14 mouse cellular contexts compared by ENCODE assay signal in the genomic region with DNA sequence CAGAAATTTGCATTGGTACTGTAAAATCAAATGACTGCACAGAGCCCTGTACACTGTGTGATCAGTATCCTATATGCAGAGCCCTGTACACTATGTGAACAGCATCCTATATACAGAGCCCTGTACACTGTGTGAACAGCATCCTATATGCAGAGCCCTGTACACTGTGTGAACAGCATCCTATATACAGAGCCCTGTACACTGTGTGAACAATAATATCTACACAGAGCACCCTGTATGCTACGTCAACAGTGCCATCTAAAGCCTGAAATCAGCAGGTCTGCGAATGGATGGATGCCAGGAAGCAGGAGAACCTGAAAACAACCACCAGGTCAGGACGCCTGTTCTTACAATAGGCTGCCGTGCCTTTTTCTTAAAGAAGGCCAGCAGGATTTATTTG.
DNase-seq lines count a peak whose midpoint lies in the region; ATAC-seq lines count a peak whose summit lies in the region.
"Had no signal": no experiment of that assay in that cellular context is flagged by ENCODE, and none has a peak within 500 bp of the region (broad histone marks: within the 10 kb centered on the region; RNA-seq: fewer than 3 reads in every experiment).

No protein-coding gene starts in this region.

- no peak overlapping the region for H3K4me2 ChIP-seq in neural tube, embryonic 12.5 days (replicated peaks)
- H3K4me2 ChIP-seq in hindbrain, embryonic 11.5 days (replicated peaks; ENCODE audit: low read depth, low read length), result no peak overlapping the region
- H3K4me2 ChIP-seq in midbrain, embryonic 12.5 days (replicated peaks), result no peak overlapping the region
- H3K4me2 ChIP-seq: kidney, embryonic 15.5 days had no signal

- no peaks in the 10 kb centered on the region for H3K27me3 ChIP-seq in neural tube, embryonic 12.5 days (replicated peaks)
- no peaks in the 10 kb centered on the region for H3K27me3 ChIP-seq in hindbrain, embryonic 11.5 days (ENCODE audit: control insufficient read depth, insufficient read depth, low read length)
- H3K27me3 ChIP-seq in midbrain, embryonic 12.5 days, result no peaks in the 10 kb centered on the region
- no peaks in the 10 kb centered on the region for H3K27me3 ChIP-seq in heart, embryonic 10.5 days (ENCODE audit: insufficient read depth, poor library complexity, severe bottlenecking)
- H3K27me3 ChIP-seq: kidney, embryonic 15.5 days had no signal

- no peak overlapping the region for H3K27ac ChIP-seq in neural tube, embryonic 12.5 days
- no peak overlapping the region for H3K27ac ChIP-seq in hindbrain, embryonic 11.5 days (ENCODE audit: low read depth, low read length)
- H3K27ac ChIP-seq in midbrain, embryonic 12.5 days (replicated peaks), result no peak overlapping the region
- no peak overlapping the region for H3K27ac ChIP-seq in heart, embryonic 10.5 days
- H3K27ac ChIP-seq: kidney, embryonic 15.5 days had no signal

- no peaks in the 10 kb centered on the region for H3K36me3 ChIP-seq in neural tube, embryonic 12.5 days
- no peaks in the 10 kb centered on the region for H3K36me3 ChIP-seq in hindbrain, embryonic 11.5 days (ENCODE audit: control insufficient read depth, insufficient read depth, low read length)
- no peaks in the 10 kb centered on the region for H3K36me3 ChIP-seq in midbrain, embryonic 12.5 days
- H3K36me3 ChIP-seq in heart, embryonic 10.5 days, result no peaks in the 10 kb centered on the region
- H3K36me3 ChIP-seq: kidney, embryonic 15.5 days had no signal

- H3K9ac ChIP-seq in neural tube, embryonic 12.5 days, result no peak overlapping the region
- no peak overlapping the region for H3K9ac ChIP-seq in hindbrain, embryonic 11.5 days (ENCODE audit: low read depth, low read length)
- H3K9ac ChIP-seq in midbrain, embryonic 12.5 days (replicated peaks), result no peak overlapping the region
- H3K9ac ChIP-seq: kidney, embryonic 15.5 days had no signal

- H3K9me3 ChIP-seq in neural tube, embryonic 12.5 days, result no peaks in the 10 kb centered on the region
- H3K9me3 ChIP-seq in hindbrain, embryonic 11.5 days (ENCODE audit: control insufficient read depth, low read length), result no peaks in the 10 kb centered on the region
- no peaks in the 10 kb centered on the region for H3K9me3 ChIP-seq in midbrain, embryonic 12.5 days
- H3K9me3 ChIP-seq in heart, embryonic 10.5 days, result no peaks in the 10 kb centered on the region
- H3K9me3 ChIP-seq: kidney, embryonic 15.5 days had no signal

- peak; percentile 41; the same call in 1 of the 2 replicates for ATAC-seq in neural tube, embryonic 12.5 days (ENCODE audit: low FRiP score, low read depth)
- ATAC-seq in hindbrain, embryonic 11.5 days (ENCODE audit: low FRiP score), result 0 out of 2 replicates have a peak, but pooled peaks have one; percentile 39
- peak; percentile 57; the same call in 1 of the 2 replicates for ATAC-seq in midbrain, embryonic 12.5 days (ENCODE audit: low FRiP score, low read depth)

- 74% methylated on average over 4 of the region's 4 CpGs for WGBS in neural tube, embryonic 12.5 days
- WGBS in hindbrain, embryonic 11.5 days, result 73% methylated on average over 4 of the region's 4 CpGs
- WGBS in midbrain, embryonic 12.5 days, result 70% methylated on average over 4 of the region's 4 CpGs
- 68% methylated on average over 4 of the region's 4 CpGs for whole genome bisulfite sequencing in heart, embryonic 10.5 days

- DNase-seq in neural tube, embryonic 10.5 days (ENCODE audit: extremely low spot score, low spot score), result no peak
- no peak for DNase-seq in hindbrain, embryonic 11.5 days (ENCODE audit: low spot score)
- DNase-seq in heart, embryonic 10.5 days (ENCODE audit: low spot score), result no peak
- DNase-seq in heart, postnatal 14 days, result no peak
- no peak for DNase-seq in left cerebral cortex, postnatal 4 days
- DNase-seq: cerebellum, postnatal 36 days; gastrocnemius, postnatal 36 days; heart, postnatal 10 days; lung, adult 2 months; thymus, postnatal 25 days had no signal

- no peak overlapping the region for H3K4me3 ChIP-seq in neural tube, embryonic 12.5 days
- H3K4me3 ChIP-seq in hindbrain, embryonic 11.5 days (ENCODE audit: low read depth, low read length), result no peak overlapping the region
- no peak overlapping the region for H3K4me3 ChIP-seq in midbrain, embryonic 12.5 days
- no peak overlapping the region for H3K4me3 ChIP-seq in heart, embryonic 10.5 days
- H3K4me3 ChIP-seq: erythroblast, embryonic 14.5 days; kidney, embryonic 15.5 days had no signal

- H3K4me1 ChIP-seq in neural tube, embryonic 12.5 days, result 0 out of 2 replicates have a peak, but pooled peaks cover 5% of the 10 kb centered on the region
- H3K4me1 ChIP-seq in hindbrain, embryonic 11.5 days (replicated peaks; ENCODE audit: control insufficient read depth, insufficient read depth, low read length), result no peaks in the 10 kb centered on the region
- H3K4me1 ChIP-seq in midbrain, embryonic 12.5 days, result no peaks in the 10 kb centered on the region
- H3K4me1 ChIP-seq in heart, embryonic 10.5 days, result peaks cover 9% of the 10 kb centered on the region

- intact Hi-C loops in heart, postnatal 14 days (cut with DNase I), result no loop called here
- intact Hi-C loops in left cerebral cortex, postnatal 4 days (cut with DNase I), result no loop called here
